Mouse (Mus musculus) CH12.LX (cell line): ENCODE data around the gene Cyb561.

Source experiments
- CTCF ChIP-seq, 2 experiments: IDR thresholded peaks in 1 of 2; conservative IDR thresholded peaks in 1 of 2; 2 replicates each; pipeline ENCODE4 v1.5.1; 2011 to 2012; ENCODE audit warnings: low read depth in 2 of 2, low read length in 2 of 2, improper control_type of control experiment in 1 of 2, inconsistent platforms in 1 of 2, mild to moderate bottlenecking in 1 of 2, moderate library complexity in 1 of 2
- HCFC1 ChIP-seq: IDR thresholded peaks from 2 replicates; pipeline ENCODE4 v1.6.1; 2012; ENCODE audit warnings: low read depth, mild to moderate bottlenecking, inconsistent platforms, low read length, improper control_type of control experiment

- TF ChIP-seq CTCF (conservative IDR thresholded peaks at IDR 0.05 in 1 of 2, IDR thresholded peaks at IDR 0.05 in 1 of 2; ENCODE audit: low read depth in 2 of 2, low read length in 2 of 2) (no peak), HCFC1 (no peak)
Measured at GRCm38 (mm10) chr11:105907381-105907780, 45.8 kb downstream of the Cyb561 start.
